Mouse (Mus musculus): ENCODE data around the gene Limk1. TPM values are rescaled to one million over a fixed set of nuclear protein-coding genes. Genes with fewer than 3 reads are reported as not detected.

The Limk1 gene
- total and polyA plus RNA-seq, 2 experiments from 2014 or later = 2.4 to 12.1 TPM

DNA sequence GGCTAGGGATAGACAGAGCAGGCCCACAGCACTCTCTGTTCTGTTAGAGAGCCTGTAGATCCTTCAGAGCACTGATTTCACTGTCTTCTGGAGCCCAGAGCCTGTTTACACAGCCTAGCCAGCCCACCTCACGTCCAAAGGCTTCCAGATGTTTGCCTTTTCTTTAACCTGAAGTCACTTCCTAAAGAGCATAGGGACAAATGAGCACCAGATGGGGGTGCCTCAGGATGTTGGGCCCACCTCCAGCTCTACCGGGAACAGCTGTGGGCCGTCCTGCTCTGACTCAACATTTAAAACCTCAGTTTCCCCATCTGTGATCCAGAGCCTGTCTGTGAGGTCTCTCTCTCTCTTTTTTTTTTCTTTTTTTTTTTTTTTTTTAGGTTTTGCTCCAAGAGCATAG is 40.1 kb upstream of the Limk1 start:
- DNase-seq (ENCODE audit: low spot score) = no peak
- 74% methylated on average over 3 of the region's 3 CpGs for WGBS
- H3K9me3 ChIP-seq (replicated peaks; ENCODE audit: control insufficient read depth, low read length) = no peaks in the 10 kb centered on the region
- H3K4me3 ChIP-seq (ENCODE audit: low read depth, low read length) = no peak overlapping the region
- no peak overlapping the region for H3K9ac ChIP-seq (replicated peaks; ENCODE audit: low read depth, low read length)
- H3K27me3 ChIP-seq (ENCODE audit: control insufficient read depth, insufficient read depth, low read length) = no peaks in the 10 kb centered on the region
- no peak overlapping the region for H3K4me2 ChIP-seq (ENCODE audit: low read depth, low read length)
- no peak overlapping the region for H3K27ac ChIP-seq (ENCODE audit: low read depth)
- ATAC-seq (ENCODE audit: insufficient read depth, low read depth) = no peak
- H3K36me3 ChIP-seq (replicated peaks; ENCODE audit: control insufficient read depth, insufficient read depth, low read length) = no peaks in the 10 kb centered on the region; the same call in none of the 2 replicates
- TF ChIP-seq CTCF (IDR thresholded peaks at IDR 0.05; ENCODE audit: low read depth) = no peak
- no peak for TF ChIP-seq EP300 (IDR thresholded peaks at IDR 0.05; ENCODE audit: low read depth)
- no peaks in the 10 kb centered on the region for H3K4me1 ChIP-seq (ENCODE audit: control insufficient read depth, insufficient read depth)

DNA sequence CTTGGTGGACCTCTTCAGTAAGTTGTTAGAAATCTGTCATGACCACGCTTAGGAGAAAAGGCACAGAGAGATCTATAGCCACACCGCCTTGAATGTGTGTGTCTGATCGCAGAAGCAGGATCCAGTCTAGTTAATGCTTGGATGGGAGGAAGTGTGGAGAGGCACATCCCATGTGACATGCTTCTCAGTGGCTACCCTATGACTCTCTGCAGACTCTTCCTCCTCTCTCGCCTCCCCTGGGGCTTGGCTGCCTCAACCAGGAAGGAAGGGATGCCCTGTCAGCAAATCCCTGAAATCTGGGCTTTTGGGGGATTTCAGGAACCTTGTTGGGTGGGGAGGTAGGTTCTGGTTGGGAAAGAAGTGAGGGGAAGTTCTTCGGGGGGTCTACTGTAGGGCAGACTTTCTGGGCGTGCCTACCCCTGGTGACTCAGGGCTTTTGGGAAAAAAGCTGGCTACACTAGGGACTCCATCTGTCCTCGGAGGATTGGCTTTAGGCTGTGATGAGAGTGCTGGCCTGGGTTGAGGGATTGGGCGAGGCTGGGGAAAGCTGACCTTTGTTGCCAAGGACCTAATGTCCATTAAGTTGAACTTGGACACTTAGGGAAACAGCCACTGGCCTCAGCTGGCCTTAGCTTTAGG is 38.7 kb upstream of the Limk1 start:
- Histone ChIP-seq H3K4me1 (ENCODE audit: control insufficient read depth, insufficient read depth) (no peaks in the 10 kb centered on the region), H3K36me3 (replicated peaks; ENCODE audit: control insufficient read depth, insufficient read depth, low read length) (no peaks in the 10 kb centered on the region; the same call in 1 of the 2 replicates), H3K4me2 (ENCODE audit: low read depth, low read length) (no peak overlapping the region), H3K27me3 (ENCODE audit: control insufficient read depth, insufficient read depth, low read length) (no peaks in the 10 kb centered on the region), H3K9me3 (replicated peaks; ENCODE audit: control insufficient read depth, low read length) (no peaks in the 10 kb centered on the region), H3K27ac (ENCODE audit: low read depth) (no peak overlapping the region), H3K4me3 (ENCODE audit: low read depth, low read length) (no peak overlapping the region), H3K9ac (replicated peaks; ENCODE audit: low read depth, low read length) (no peak overlapping the region)
- DNase-seq (ENCODE audit: low spot score) (no peak), ATAC-seq (ENCODE audit: insufficient read depth, low read depth) (no peak)
- no peak for TF ChIP-seq CTCF (IDR thresholded peaks at IDR 0.05; ENCODE audit: low read depth)
- TF ChIP-seq EP300 (IDR thresholded peaks at IDR 0.05; ENCODE audit: low read depth) = no peak
- WGBS = 62% methylated on average over 8 of the region's 8 CpGs

DNA sequence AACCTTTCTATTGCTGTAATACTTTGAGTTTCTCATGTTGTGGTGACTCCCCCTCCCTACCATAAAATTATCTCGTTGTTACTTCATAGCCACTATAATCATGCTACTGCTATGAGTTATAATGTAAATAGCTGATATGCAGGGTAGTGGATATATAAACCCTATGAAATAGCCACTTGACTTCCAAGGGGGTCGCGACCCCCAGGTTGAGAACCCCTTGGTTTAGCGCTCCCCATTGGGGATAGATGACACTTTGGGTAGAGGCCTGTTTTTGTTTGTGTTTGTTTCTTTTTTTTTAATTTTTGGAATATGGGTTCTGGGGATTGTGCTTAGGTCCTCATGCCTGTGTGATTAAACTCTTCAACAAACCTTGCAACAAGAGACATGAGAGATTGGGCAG is 36.9 kb upstream of the Limk1 start:
- Histone ChIP-seq H3K9me3 (replicated peaks; ENCODE audit: control insufficient read depth, low read length) (no peaks in the 10 kb centered on the region), H3K4me1 (ENCODE audit: control insufficient read depth, insufficient read depth) (no peaks in the 10 kb centered on the region), H3K9ac (replicated peaks; ENCODE audit: low read depth, low read length) (no peak overlapping the region), H3K27ac (ENCODE audit: low read depth) (no peak overlapping the region), H3K4me2 (ENCODE audit: low read depth, low read length) (no peak overlapping the region), H3K27me3 (ENCODE audit: control insufficient read depth, insufficient read depth, low read length) (no peaks in the 10 kb centered on the region), H3K36me3 (replicated peaks; ENCODE audit: control insufficient read depth, insufficient read depth, low read length) (no peaks in the 10 kb centered on the region), H3K4me3 (ENCODE audit: low read depth, low read length) (no peak overlapping the region)
- WGBS = 62% methylated on average over 4 of the region's 4 CpGs
- TF ChIP-seq EP300 (IDR thresholded peaks at IDR 0.05; ENCODE audit: low read depth) = no peak
- TF ChIP-seq CTCF (IDR thresholded peaks at IDR 0.05; ENCODE audit: low read depth) = no peak
- ATAC-seq (ENCODE audit: insufficient read depth, low read depth) (no peak), DNase-seq (ENCODE audit: low spot score) (no peak)

DNA sequence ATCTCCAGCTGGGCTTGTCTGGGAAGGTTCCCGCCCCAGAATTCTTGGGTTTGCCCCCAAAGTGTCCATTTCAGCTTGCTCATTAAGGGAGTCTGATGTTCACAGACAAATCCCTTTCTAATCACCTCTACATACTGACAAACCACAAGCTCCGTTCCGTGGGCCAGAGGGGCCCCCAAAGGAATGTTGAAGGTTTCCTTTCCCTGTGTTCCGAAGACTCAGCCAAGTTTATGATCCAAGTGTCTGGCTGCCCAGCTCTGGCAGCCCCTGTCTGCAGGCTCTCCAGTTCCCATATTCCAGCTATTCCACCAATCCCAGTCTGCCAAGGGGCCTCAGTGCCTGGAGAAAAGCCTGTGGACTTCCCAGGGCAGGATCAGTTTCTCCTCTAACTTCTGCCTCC is 31.7 kb upstream of the Limk1 start:
- no peak for DNase-seq (ENCODE audit: low spot score)
- Histone ChIP-seq H3K4me1 (ENCODE audit: control insufficient read depth, insufficient read depth) (no peaks in the 10 kb centered on the region), H3K36me3 (replicated peaks; ENCODE audit: control insufficient read depth, insufficient read depth, low read length) (0 out of 2 replicates have a peak, but pooled peaks cover 2% of the 10 kb centered on the region), H3K4me3 (ENCODE audit: low read depth, low read length) (no peak overlapping the region), H3K9me3 (replicated peaks; ENCODE audit: control insufficient read depth, low read length) (no peaks in the 10 kb centered on the region), H3K4me2 (ENCODE audit: low read depth, low read length) (no peak overlapping the region), H3K9ac (replicated peaks; ENCODE audit: low read depth, low read length) (no peak overlapping the region), H3K27ac (ENCODE audit: low read depth) (no peak overlapping the region), H3K27me3 (ENCODE audit: control insufficient read depth, insufficient read depth, low read length) (0 out of 2 replicates have a peak, but pooled peaks cover 5% of the 10 kb centered on the region)
- TF ChIP-seq EP300 (IDR thresholded peaks at IDR 0.05; ENCODE audit: low read depth) = no peak
- TF ChIP-seq CTCF (IDR thresholded peaks at IDR 0.05; ENCODE audit: low read depth) = no peak
- 30% methylated on average over 4 of the region's 4 CpGs for WGBS
- ATAC-seq (ENCODE audit: insufficient read depth, low read depth) = no peak

DNA sequence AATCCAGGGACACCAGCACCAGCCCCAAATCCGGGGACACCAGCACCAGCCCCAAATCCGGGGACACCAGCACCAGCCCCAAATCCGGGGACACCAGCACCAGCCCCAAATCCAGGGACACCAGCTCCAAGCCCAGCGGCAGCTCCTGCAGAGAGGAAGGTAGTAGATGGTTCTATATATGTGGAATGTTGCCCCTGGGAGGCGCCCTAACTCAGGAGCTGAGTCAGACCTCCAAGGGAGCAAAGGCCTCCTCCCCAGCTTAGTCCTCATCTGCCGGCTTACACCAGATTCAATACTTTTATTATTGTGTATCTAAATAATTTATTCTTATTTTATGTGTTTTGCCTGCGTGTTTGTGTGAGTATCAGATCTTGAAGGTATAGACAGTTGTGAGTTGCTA is 22.7 kb upstream of the Limk1 start:
- Histone ChIP-seq H3K9ac (replicated peaks; ENCODE audit: low read depth, low read length) (no peak overlapping the region), H3K4me1 (ENCODE audit: control insufficient read depth, insufficient read depth) (no peaks in the 10 kb centered on the region), H3K36me3 (replicated peaks; ENCODE audit: control insufficient read depth, insufficient read depth, low read length) (peaks cover 8% of the 10 kb centered on the region; the same call in 1 of the 2 replicates), H3K27me3 (ENCODE audit: control insufficient read depth, insufficient read depth, low read length) (0 out of 2 replicates have a peak, but pooled peaks cover 5% of the 10 kb centered on the region), H3K9me3 (replicated peaks; ENCODE audit: control insufficient read depth, low read length) (no peaks in the 10 kb centered on the region), H3K27ac (ENCODE audit: low read depth) (no peak overlapping the region), H3K4me2 (ENCODE audit: low read depth, low read length) (no peak overlapping the region), H3K4me3 (ENCODE audit: low read depth, low read length) (no peak overlapping the region)
- ATAC-seq (ENCODE audit: insufficient read depth, low read depth) (no peak), DNase-seq (ENCODE audit: low spot score) (no peak)
- WGBS = 63% methylated on average over 7 of the region's 7 CpGs
- TF ChIP-seq CTCF (IDR thresholded peaks at IDR 0.05; ENCODE audit: low read depth) (0 out of 2 replicates have a peak, but pooled peaks have one; percentile 2), EP300 (IDR thresholded peaks at IDR 0.05; ENCODE audit: low read depth) (no peak)

DNA sequence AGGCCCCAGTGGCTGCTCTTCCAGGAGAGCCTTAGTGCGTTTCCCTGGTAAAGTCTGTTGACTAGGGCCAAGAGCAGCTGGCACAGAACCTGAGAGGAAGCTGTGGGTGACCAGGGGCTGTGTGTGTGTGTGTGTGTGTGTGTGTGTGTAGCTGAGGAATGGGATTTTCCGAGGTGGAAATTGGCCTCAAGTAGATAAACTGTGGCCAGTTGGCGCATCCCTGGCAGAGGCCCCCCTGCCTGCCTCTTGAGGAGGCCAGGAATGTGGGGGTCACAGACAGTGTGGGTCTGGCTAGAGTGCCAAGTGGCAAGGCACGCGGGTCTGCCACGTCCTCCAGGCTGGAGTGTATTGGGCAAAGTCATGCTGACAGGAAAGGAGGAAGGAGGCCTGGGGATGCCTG is 20.9 kb upstream of the Limk1 start:
- WGBS = 30% methylated on average over 6 of the region's 6 CpGs
- DNase-seq (ENCODE audit: low spot score) = no peak

More for the DNA sequence above, 20.9 kb upstream of the Limk1 start:
- peaks cover 5% of the 10 kb centered on the region; the same call in 1 of the 2 replicates for H3K36me3 ChIP-seq (replicated peaks; ENCODE audit: control insufficient read depth, insufficient read depth, low read length)
- H3K9ac ChIP-seq (replicated peaks; ENCODE audit: low read depth, low read length) = no peak overlapping the region
- peak; percentile 30; the same call in 1 of the 2 replicates for ATAC-seq (ENCODE audit: insufficient read depth, low read depth)
- no peaks in the 10 kb centered on the region for H3K9me3 ChIP-seq (replicated peaks; ENCODE audit: control insufficient read depth, low read length)
- no peak overlapping the region for H3K4me3 ChIP-seq (ENCODE audit: low read depth, low read length)
- H3K4me1 ChIP-seq (ENCODE audit: control insufficient read depth, insufficient read depth) = no peaks in the 10 kb centered on the region
- no peak overlapping the region for H3K27ac ChIP-seq (ENCODE audit: low read depth)
- H3K4me2 ChIP-seq (ENCODE audit: low read depth, low read length) = no peak overlapping the region
- H3K27me3 ChIP-seq (ENCODE audit: control insufficient read depth, insufficient read depth, low read length) = no peaks in the 10 kb centered on the region; the same call in 1 of the 2 replicates
- TF ChIP-seq CTCF (IDR thresholded peaks at IDR 0.05; ENCODE audit: low read depth) (no peak), EP300 (IDR thresholded peaks at IDR 0.05; ENCODE audit: low read depth) (no peak)

Measured in heart, postnatal 0 days (tissue).